Mouse (Mus musculus): ENCODE results near the gene Hacd4.
A peak's percentile ranks its signal among the peaks of the same experiment; 100 is the strongest.

Hacd4 gene

DNA sequence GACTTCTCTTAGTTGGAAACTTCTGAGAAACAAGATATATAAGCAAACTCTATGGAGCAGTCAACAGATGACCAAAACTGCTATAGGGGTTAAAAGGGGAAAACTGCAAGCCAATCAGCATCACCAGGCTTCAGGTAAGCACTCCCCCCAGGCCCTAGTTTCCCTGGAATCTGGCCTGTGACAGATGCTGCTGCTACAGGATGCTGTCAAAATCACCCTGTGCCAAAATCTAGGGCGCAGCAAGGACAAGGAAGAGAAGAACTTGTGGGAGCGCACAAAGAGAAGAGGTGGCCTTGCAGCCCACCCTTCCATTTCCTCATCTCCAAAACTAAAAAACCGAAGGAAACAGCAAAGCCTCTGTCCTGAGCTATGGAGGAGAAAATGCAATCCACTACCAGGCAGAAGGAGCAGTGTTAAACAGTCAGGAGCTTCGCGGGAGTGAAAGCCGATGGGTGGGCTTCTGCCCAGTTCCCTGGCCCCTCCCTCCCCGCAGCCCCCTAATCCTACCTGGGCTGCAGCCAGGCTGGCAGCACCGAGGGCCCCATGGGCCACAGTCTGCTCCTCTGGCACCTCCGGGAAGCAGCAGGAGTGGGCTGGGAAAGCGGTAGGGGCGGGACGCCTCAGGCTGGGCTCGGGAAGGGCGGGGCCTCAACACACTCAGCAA lies at the start of gene Hacd4:
Gene Hacd4 (minus strand): TSS at position 603 of the 664 bp plus-strand sequence.
- DNase-seq (ENCODE audit: low read depth, low spot score), result no peak

DNA sequence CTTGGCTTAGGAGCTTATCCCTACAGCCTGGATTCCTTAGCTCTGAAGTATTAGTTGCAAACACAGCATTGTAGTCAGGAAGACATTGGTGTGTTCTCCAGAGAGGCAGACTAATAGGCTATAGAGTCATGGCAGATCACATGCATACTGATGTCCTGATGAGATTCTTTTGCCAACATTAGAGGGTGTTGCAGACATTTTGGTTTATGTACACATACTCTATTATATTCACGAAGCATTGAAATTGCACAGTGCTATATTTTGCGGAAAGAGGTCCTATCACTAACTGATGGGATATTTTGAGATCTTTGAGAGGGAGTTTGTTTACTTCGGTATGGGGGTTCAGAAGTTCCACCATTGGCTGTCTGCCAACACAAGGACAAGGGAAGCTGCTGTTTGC lies 49.4 kb upstream of the Hacd4 start:
- no peak for DNase-seq (ENCODE audit: low read depth, low spot score)

GRCm38 (mm10) chr4:88480130-88480529 lies 41.4 kb upstream of the Hacd4 start:
- DNase-seq (ENCODE audit: low read depth, low spot score), result peak; percentile 10

GRCm38 (mm10) chr4:88478809-88479186 lies 40.1 kb upstream of the Hacd4 start:
- DNase-seq (ENCODE audit: low read depth, low spot score), result no peak

DNA sequence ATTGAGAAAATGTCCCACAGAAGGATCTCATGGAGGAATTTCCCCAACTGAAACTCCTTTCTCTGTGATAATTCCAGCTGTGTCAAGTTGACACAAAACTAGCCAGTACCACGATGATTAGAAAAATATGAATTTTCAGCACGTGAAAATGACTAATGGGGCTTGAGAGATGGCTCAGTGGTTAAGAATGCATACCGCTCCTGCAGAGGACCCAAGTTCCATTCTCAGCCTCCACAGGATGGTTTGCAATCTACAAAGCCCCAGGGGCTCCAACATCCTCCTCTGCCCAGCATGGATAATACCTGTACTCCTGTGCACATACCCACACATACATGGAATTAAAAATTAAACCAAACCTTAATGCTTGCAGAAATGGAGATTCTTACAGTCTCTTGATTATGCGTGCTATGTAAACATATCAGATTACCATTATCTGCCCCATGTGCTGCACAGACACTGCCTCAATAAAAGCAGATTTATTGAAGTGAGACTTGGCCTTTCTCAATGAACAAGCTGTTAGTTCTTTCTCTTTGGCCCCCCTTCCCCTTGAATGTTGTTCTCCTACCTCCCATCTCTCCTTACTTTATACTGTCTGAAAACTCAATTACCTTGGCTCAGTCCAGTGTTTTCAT lies 39.6 kb upstream of the Hacd4 start:
- DNase-seq (ENCODE audit: low read depth, low spot score), result no peak

GRCm38 (mm10) chr4:88476511-88477210 lies 37.9 kb upstream of the Hacd4 start:
- DNase-seq (ENCODE audit: low read depth, low spot score), result no peak

DNA sequence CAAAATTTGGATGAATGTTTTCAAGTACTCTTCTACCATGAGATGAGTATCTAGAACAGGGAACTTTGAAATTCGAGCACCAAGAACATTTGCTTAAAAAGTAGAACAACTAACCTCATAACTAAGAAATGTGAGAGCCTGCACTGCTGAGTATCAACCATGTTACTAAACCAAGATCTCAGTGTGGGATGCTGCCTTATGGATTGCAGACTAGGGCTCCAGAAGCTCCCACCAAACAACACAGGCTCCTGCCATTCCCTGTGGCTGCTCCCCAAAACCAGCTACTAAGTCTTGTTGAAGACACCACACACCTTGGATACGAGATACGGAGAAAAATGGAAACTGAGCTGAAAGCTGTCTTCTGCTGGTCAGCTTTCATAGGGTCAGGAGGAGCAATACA lies 37.4 kb upstream of the Hacd4 start:
- no peak for DNase-seq (ENCODE audit: low read depth, low spot score)

DNA sequence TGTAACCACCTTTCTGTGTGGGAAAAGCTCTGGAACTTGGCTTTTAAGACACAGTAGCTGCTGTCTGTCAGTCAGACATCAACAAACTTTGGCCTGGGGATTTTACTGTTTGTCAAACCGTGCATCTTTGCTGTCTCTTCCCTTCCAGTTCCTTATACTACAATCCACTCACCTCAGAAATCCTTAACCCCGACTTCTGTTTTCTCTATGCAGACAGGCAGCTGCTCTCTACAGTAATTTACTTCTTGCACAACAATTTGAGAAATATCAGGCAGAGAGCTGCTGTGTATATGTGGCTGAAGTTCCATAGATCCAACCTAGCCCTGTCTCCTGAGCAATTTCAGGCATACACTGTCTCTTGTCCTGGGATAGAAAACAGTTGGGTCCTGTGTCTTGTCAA lies 32.8 kb upstream of the Hacd4 start:
- DNase-seq (ENCODE audit: low read depth, low spot score), result no peak

- no peak for DNase-seq (ENCODE audit: low read depth, low spot score)
Measured at GRCm38 (mm10) chr4:88464574-88464973, 25.8 kb upstream of the Hacd4 start.

DNA sequence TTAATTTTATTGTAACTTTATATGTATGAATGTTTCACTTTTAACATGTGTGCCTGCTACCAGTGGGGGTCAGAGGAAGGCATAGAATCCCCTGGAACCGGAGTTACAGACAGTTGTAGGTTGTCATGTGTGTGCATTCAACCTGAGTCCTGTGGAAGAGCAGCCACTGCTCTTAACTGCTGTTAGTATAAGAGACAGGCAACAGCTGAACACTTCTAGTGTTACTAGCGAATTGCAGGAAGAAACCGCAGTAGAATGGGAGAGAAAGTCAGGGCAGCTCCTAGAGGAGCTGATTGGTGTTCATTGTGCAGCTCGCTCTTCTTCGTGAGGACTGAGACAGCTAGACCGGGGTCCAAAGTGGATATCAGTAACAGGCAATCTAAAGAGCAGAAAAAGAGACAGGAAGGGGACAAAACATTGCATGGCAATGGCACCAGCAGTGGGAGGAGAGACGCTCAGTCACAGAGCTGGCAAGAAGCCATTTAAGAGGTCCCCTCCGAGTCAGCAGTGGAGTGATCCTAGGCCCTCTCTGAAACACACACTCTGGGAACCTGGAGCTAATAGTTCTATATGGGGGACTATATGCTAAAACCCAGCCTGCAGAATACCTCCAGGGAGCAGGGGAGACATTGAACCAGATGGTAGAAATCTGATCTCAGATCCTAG lies 24.4 kb upstream of the Hacd4 start:
- no peak for DNase-seq (ENCODE audit: low read depth, low spot score)

DNA sequence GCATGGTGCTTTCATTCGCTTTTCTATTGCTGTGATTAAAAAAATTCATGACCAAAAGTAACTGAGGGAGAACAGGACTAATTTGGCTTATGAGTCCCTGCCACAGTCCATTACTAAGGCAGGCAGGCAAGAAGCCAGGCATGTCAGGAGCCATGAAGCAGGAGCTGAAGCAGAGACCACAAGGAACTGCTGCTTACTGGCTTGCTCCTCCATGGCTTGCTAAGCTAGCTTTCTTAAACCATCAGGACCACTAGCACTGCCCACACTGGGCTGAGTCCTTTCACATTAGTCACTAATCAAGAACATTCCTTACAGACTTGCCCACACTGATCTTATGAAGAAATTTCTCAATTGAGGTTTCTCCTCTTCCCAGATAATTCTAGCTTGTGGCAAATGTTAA lies 23.8 kb upstream of the Hacd4 start:
- DNase-seq (ENCODE audit: low read depth, low spot score), result no peak

GRCm38 (mm10) chr4:88461315-88461714 lies 22.6 kb upstream of the Hacd4 start:
- DNase-seq (ENCODE audit: low read depth, low spot score), result no peak

DNA sequence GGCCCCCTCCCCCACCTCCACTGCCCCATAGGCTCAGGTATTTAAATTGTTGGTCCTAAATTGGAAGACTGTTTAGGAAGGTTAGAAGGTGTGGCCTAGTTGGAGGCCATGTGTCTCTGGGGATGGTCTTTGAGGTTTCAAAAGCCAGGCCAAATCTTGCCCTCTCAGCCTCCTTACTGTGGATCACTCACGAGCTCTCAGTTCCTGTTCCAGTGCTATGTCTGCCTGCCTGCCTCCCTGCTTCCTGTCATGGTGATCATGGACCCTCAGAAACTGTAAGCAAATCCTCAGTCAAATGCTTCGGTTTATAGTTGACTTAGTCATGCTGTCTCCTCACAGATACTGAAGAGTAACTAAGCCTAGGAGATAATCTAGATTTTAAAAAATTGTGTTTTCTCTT lies 19.9 kb upstream of the Hacd4 start:
- no peak for DNase-seq (ENCODE audit: low read depth, low spot score)

GRCm38 (mm10) chr4:88458093-88458492 lies 19.4 kb upstream of the Hacd4 start:
- DNase-seq (ENCODE audit: low read depth, low spot score), result no peak

DNA sequence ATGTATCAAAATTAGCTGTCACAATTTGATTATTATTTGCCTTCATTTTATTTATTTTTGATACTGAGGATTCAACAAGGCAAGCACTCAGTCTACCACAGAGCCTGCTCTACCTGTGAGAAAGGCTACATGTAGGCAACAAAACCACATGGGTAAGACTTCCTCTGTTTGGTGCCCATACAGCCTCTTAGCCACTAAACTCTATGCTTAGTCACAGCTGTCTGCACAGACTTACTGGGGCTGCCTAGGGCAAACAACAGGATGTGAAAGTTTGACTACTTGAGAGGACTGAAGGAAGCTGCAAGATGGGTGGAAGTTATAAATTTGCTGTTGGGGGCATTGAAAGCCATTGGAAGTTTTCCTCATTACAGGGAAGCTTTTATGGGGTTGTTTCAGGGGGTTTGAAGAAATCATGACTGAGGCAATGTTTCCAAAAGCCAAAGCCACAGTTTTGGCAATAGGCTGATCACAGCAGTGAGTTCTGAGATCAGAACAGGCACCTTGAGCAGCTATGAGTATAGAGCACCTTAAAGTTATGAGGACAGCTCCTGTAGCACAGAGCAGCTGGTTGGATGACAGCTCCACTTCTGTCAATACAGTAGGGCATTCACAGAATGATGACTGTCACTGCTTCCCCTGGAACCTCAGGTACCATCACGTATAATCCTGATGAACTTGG lies 11.5 kb upstream of the Hacd4 start:
- peak; percentile 78 for DNase-seq (ENCODE audit: low read depth, low spot score)

DNA sequence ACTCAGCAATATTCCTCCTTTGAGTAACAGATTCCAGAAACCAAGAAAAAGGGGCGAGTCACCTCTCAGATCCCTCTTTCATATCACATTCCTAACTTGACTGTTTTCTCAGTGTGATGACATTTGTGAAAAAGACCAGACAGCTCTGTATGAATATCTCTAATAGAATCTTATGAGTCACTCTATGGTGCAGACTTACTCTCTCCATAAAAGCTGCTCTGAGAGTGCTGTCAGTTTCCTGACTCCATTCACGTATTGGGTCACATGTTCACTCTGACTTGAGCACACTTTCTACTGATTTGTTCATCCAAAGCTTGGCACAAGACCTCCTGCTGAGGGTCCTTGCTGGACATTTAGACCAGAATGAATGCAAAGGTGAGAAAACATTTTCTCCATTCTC lies 10.2 kb upstream of the Hacd4 start:
- no peak for DNase-seq (ENCODE audit: low read depth, low spot score)

- DNase-seq (ENCODE audit: low read depth, low spot score), result no peak
Measured at GRCm38 (mm10) chr4:88440814-88441213, 2.1 kb upstream of the Hacd4 start.

- no peak for DNase-seq (ENCODE audit: low read depth, low spot score)
Measured at GRCm38 (mm10) chr4:88439669-88440123, 968 bp upstream of the Hacd4 start.

GRCm38 (mm10) chr4:88438990-88439329 lies 232 bp upstream of the Hacd4 start:
- DNase-seq (ENCODE audit: low read depth, low spot score), result no peak

DNA sequence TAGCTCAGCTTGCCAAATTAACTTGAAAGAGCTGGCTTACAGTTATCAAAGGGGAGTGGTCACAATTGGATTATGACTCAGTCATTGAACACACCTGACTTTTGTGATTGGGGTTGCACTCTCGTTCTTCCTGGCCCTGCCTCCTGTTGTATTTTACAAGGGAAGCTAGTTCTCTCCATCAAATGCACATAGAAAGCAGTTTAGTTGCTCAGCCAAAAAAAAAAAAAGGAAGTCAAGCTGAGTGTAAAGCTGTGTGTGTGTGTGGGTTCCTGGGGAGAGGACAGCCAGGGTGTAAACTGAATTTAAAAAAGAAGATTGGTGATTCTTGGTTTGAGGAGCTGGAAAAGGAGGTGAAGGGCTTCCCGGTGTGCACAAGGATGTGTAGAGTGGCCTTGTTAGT lies 811 bp downstream of the Hacd4 start:
- no peak for DNase-seq (ENCODE audit: low read depth, low spot score)

DNA sequence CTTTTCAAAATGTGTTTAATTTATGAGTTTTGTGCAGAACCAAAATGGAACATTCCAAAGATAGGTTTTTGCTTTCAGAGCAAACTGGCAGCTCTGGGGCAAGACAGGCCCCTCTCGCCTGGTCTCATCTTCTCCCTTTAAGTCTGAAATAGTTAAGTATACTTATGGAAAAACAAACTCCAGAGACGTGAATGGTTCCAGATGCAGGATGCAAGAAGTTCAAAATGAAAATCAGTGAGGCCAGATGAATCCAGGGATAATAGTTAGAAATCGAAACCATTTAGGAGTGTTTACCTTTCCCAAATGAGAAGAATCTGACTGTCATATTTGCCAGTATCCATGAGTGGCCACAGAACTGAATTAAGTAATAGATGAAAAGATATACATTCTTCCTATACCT lies 1.6 kb downstream of the Hacd4 start:
- no peak for DNase-seq (ENCODE audit: low read depth, low spot score)

GRCm38 (mm10) chr4:88436593-88437165 lies 2.0 kb downstream of the Hacd4 start:
- DNase-seq (ENCODE audit: low read depth, low spot score), result no peak

Data from A20 (cell line).